Mouse (Mus musculus): ENCODE results near the gene A630023A22Rik. TPM values are rescaled to one million over a fixed set of nuclear protein-coding genes. Genes with fewer than 3 reads are reported as not detected.

Gene A630023A22Rik
- polyA plus RNA-seq, 1 experiment from 2014 or later: not detected

- Histone ChIP-seq H3K9ac (ENCODE audit: low read depth, low read length) (no peak overlapping the region), H3K4me2 (ENCODE audit: low read length) (no peak overlapping the region), H3K4me3 (ENCODE audit: low read depth, low read length) (no peak overlapping the region), H3K4me1 (ENCODE audit: control insufficient read depth, insufficient read depth, low read length) (no peaks in the 10 kb centered on the region), H3K9me3 (replicated peaks; ENCODE audit: control insufficient read depth, low read length, poor library complexity, severe bottlenecking) (no peaks in the 10 kb centered on the region), H3K27me3 (ENCODE audit: control insufficient read depth, insufficient read depth, low read depth, low read length) (no peaks in the 10 kb centered on the region), H3K36me3 (ENCODE audit: control insufficient read depth, insufficient read depth, low read length) (no peaks in the 10 kb centered on the region), H3K27ac (ENCODE audit: low read length) (no peak overlapping the region)
- 43% methylated on average over 4 of the region's 4 CpGs for WGBS
- no peak for ATAC-seq
Observed at GRCm38 (mm10) chr14:34075346-34075745, 27.2 kb downstream of the A630023A22Rik start.

- H3K27ac ChIP-seq (ENCODE audit: low read length): no peak overlapping the region
- H3K9ac ChIP-seq (ENCODE audit: low read depth, low read length): no peak overlapping the region
- no peaks in the 10 kb centered on the region for H3K27me3 ChIP-seq (ENCODE audit: control insufficient read depth, insufficient read depth, low read depth, low read length)
- no peaks in the 10 kb centered on the region for H3K9me3 ChIP-seq (replicated peaks; ENCODE audit: control insufficient read depth, low read length, poor library complexity, severe bottlenecking)
- WGBS: 64% methylated on average over 6 of the region's 6 CpGs
- H3K4me1 ChIP-seq (ENCODE audit: control insufficient read depth, insufficient read depth, low read length): no peaks in the 10 kb centered on the region
- H3K4me2 ChIP-seq (ENCODE audit: low read length): no peak overlapping the region
- H3K36me3 ChIP-seq (ENCODE audit: control insufficient read depth, insufficient read depth, low read length): no peaks in the 10 kb centered on the region
- H3K4me3 ChIP-seq (ENCODE audit: low read depth, low read length): no peak overlapping the region
- no peak for ATAC-seq
Observed at GRCm38 (mm10) chr14:34071665-34072064, 30.9 kb downstream of the A630023A22Rik start.

- no peaks in the 10 kb centered on the region for H3K27me3 ChIP-seq (ENCODE audit: control insufficient read depth, insufficient read depth, low read depth, low read length)
- 90% methylated on average over 6 of the region's 6 CpGs for WGBS
Observed at GRCm38 (mm10) chr14:34052516-34052915, 50.0 kb downstream of the A630023A22Rik start, which contains the start of gene Antxrl. Gene Antxrl, plus strand, starts transcription at chr14:34052707.

GRCm38 (mm10) chr14:34050101-34050779 lies 52.3 kb downstream of the A630023A22Rik start:
- no peak overlapping the region for H3K4me3 ChIP-seq (ENCODE audit: low read depth, low read length)
- no peaks in the 10 kb centered on the region for H3K27me3 ChIP-seq (ENCODE audit: control insufficient read depth, insufficient read depth, low read depth, low read length)
- no peaks in the 10 kb centered on the region for H3K9me3 ChIP-seq (replicated peaks; ENCODE audit: control insufficient read depth, low read length, poor library complexity, severe bottlenecking)
- no peak for ATAC-seq
- H3K4me1 ChIP-seq (ENCODE audit: control insufficient read depth, insufficient read depth, low read length): no peaks in the 10 kb centered on the region
- no peaks in the 10 kb centered on the region for H3K36me3 ChIP-seq (ENCODE audit: control insufficient read depth, insufficient read depth, low read length)
- H3K4me2 ChIP-seq (ENCODE audit: low read length): no peak overlapping the region
- WGBS: 85% methylated on average over 5 of the region's 5 CpGs
- no peak overlapping the region for H3K9ac ChIP-seq (ENCODE audit: low read depth, low read length)
- no peak overlapping the region for H3K27ac ChIP-seq (ENCODE audit: low read length)

More at GRCm38 (mm10) chr14:34052516-34052915, 50.0 kb downstream of the A630023A22Rik start, which contains the start of gene Antxrl:
- Histone ChIP-seq H3K9ac (ENCODE audit: low read depth, low read length) (no peak within 1 kb of the TSS), H3K4me3 (ENCODE audit: low read depth, low read length) (no peak within 1 kb of the TSS), H3K27ac (ENCODE audit: low read length) (no peak within 1 kb of the TSS), H3K36me3 (ENCODE audit: control insufficient read depth, insufficient read depth, low read length) (no peaks in the 10 kb centered on the region), H3K4me1 (ENCODE audit: control insufficient read depth, insufficient read depth, low read length) (no peaks in the 10 kb centered on the region), H3K4me2 (ENCODE audit: low read length) (no peak within 1 kb of the TSS), H3K9me3 (replicated peaks; ENCODE audit: control insufficient read depth, low read length, poor library complexity, severe bottlenecking) (no peaks in the 10 kb centered on the region)
- no peak for ATAC-seq

GRCm38 (mm10) chr14:34043341-34043740 lies 59.2 kb downstream of the A630023A22Rik start:
- Histone ChIP-seq H3K27ac (ENCODE audit: low read length) (no peak overlapping the region), H3K9me3 (replicated peaks; ENCODE audit: control insufficient read depth, low read length, poor library complexity, severe bottlenecking) (no peaks in the 10 kb centered on the region), H3K9ac (ENCODE audit: low read depth, low read length) (no peak overlapping the region), H3K4me3 (ENCODE audit: low read depth, low read length) (no peak overlapping the region), H3K27me3 (ENCODE audit: control insufficient read depth, insufficient read depth, low read depth, low read length) (no peaks in the 10 kb centered on the region), H3K4me1 (ENCODE audit: control insufficient read depth, insufficient read depth, low read length) (no peaks in the 10 kb centered on the region), H3K4me2 (ENCODE audit: low read length) (no peak overlapping the region), H3K36me3 (ENCODE audit: control insufficient read depth, insufficient read depth, low read length) (no peaks in the 10 kb centered on the region)
- 74% methylated on average over 3 of the region's 3 CpGs for WGBS
- no peak for ATAC-seq

GRCm38 (mm10) chr14:34041241-34041640 lies 61.3 kb downstream of the A630023A22Rik start:
- no peak overlapping the region for H3K4me3 ChIP-seq (ENCODE audit: low read depth, low read length)
- H3K9me3 ChIP-seq (replicated peaks; ENCODE audit: control insufficient read depth, low read length, poor library complexity, severe bottlenecking): no peaks in the 10 kb centered on the region
- no peak for ATAC-seq
- no peak overlapping the region for H3K27ac ChIP-seq (ENCODE audit: low read length)
- 84% methylated on average over 4 of the region's 4 CpGs for WGBS
- no peaks in the 10 kb centered on the region for H3K36me3 ChIP-seq (ENCODE audit: control insufficient read depth, insufficient read depth, low read length)
- no peaks in the 10 kb centered on the region for H3K4me1 ChIP-seq (ENCODE audit: control insufficient read depth, insufficient read depth, low read length)
- H3K4me2 ChIP-seq (ENCODE audit: low read length): no peak overlapping the region
- H3K27me3 ChIP-seq (ENCODE audit: control insufficient read depth, insufficient read depth, low read depth, low read length): no peaks in the 10 kb centered on the region
- H3K9ac ChIP-seq (ENCODE audit: low read depth, low read length): no peak overlapping the region

GRCm38 (mm10) chr14:34033841-34034610 lies 68.5 kb downstream of the A630023A22Rik start:
- H3K36me3 ChIP-seq (ENCODE audit: control insufficient read depth, insufficient read depth, low read length): no peaks in the 10 kb centered on the region
- H3K27ac ChIP-seq (ENCODE audit: low read length): no peak overlapping the region
- H3K4me2 ChIP-seq (ENCODE audit: low read length): no peak overlapping the region
- H3K9me3 ChIP-seq (replicated peaks; ENCODE audit: control insufficient read depth, low read length, poor library complexity, severe bottlenecking): no peaks in the 10 kb centered on the region
- 83% methylated on average over 8 of the region's 8 CpGs for WGBS
- ATAC-seq: no peak
- H3K4me1 ChIP-seq (ENCODE audit: control insufficient read depth, insufficient read depth, low read length): no peaks in the 10 kb centered on the region
- H3K9ac ChIP-seq (ENCODE audit: low read depth, low read length): no peak overlapping the region
- H3K4me3 ChIP-seq (ENCODE audit: low read depth, low read length): no peak overlapping the region
- no peaks in the 10 kb centered on the region for H3K27me3 ChIP-seq (ENCODE audit: control insufficient read depth, insufficient read depth, low read depth, low read length)

- H3K4me3 ChIP-seq (ENCODE audit: low read depth, low read length): no peak overlapping the region
- H3K4me1 ChIP-seq (ENCODE audit: control insufficient read depth, insufficient read depth, low read length): no peaks in the 10 kb centered on the region
- no peak overlapping the region for H3K4me2 ChIP-seq (ENCODE audit: low read length)
- 0 out of 2 replicates have a peak, but pooled peaks cover 2% of the 10 kb centered on the region for H3K9me3 ChIP-seq (replicated peaks; ENCODE audit: control insufficient read depth, low read length, poor library complexity, severe bottlenecking)
- H3K36me3 ChIP-seq (ENCODE audit: control insufficient read depth, insufficient read depth, low read length): no peaks in the 10 kb centered on the region
- H3K27ac ChIP-seq (ENCODE audit: low read length): no peak overlapping the region
- no peak overlapping the region for H3K9ac ChIP-seq (ENCODE audit: low read depth, low read length)
- H3K27me3 ChIP-seq (ENCODE audit: control insufficient read depth, insufficient read depth, low read depth, low read length): no peaks in the 10 kb centered on the region
- ATAC-seq: no peak
- WGBS: 76% methylated on average over 2 of the region's 2 CpGs
Observed at GRCm38 (mm10) chr14:34026710-34027109, 75.8 kb downstream of the A630023A22Rik start.

GRCm38 (mm10) chr14:34016938-34017337 lies 85.6 kb downstream of the A630023A22Rik start:
- Histone ChIP-seq H3K27ac (ENCODE audit: low read length) (no peak overlapping the region), H3K4me3 (ENCODE audit: low read depth, low read length) (no peak overlapping the region), H3K27me3 (ENCODE audit: control insufficient read depth, insufficient read depth, low read depth, low read length) (no peaks in the 10 kb centered on the region), H3K9ac (ENCODE audit: low read depth, low read length) (no peak overlapping the region), H3K9me3 (replicated peaks; ENCODE audit: control insufficient read depth, low read length, poor library complexity, severe bottlenecking) (no peaks in the 10 kb centered on the region), H3K36me3 (ENCODE audit: control insufficient read depth, insufficient read depth, low read length) (no peaks in the 10 kb centered on the region), H3K4me1 (ENCODE audit: control insufficient read depth, insufficient read depth, low read length) (no peaks in the 10 kb centered on the region), H3K4me2 (ENCODE audit: low read length) (no peak overlapping the region)
- 91% methylated on average over 2 of the region's 2 CpGs for WGBS
- ATAC-seq: no peak

All from midbrain, embryonic 16.5 days (tissue).